Comparison of ENCODE assay signal across 17 mouse cellular contexts in the genomic region with DNA sequence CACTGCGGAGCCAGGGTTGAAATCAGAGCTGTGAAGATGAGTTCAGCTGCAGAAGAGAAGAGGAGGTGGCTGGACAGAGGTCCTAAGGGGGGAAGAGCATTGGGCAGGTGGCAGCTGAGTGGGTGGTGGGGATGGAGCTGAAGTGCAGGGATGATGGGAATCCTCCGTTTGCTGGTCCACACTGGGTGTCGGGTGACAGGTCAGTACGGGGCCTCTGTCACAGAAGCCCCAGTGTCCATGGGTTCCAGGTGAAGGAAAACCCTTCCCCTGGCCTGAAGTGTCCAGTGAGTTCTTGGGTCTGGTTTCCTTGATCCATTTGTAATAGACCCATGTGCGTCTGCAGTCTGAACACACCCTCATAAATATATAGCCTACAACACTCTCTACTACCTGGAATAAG.
"Had no signal": no experiment of that assay in that cellular context is flagged by ENCODE, and none has a peak within 500 bp of the region (broad histone marks: within the 10 kb centered on the region; RNA-seq: fewer than 3 reads in every experiment).

No protein-coding gene starts in this region.

- H3K27ac ChIP-seq: liver, embryonic 12.5 days; liver, embryonic 14.5 days; lung, embryonic 15.5 days; macrophage; midbrain, embryonic 12.5 days; midbrain, embryonic 15.5 days; neural tube, embryonic 13.5 days; stomach, embryonic 15.5 days; stomach, postnatal 0 days had no signal

- H3K4me2 ChIP-seq: liver, embryonic 12.5 days; lung, embryonic 15.5 days; midbrain, embryonic 12.5 days; midbrain, embryonic 15.5 days; neural tube, embryonic 13.5 days; stomach, embryonic 15.5 days had no signal

- DNase-seq: lung, adult 2 months; lung, postnatal 14 days; right cerebral cortex, postnatal 14 days; thymus, adult 2 months; thymus, postnatal 25 days; thymus, postnatal 4 days had no signal

- H3K36me3 ChIP-seq: liver, embryonic 12.5 days; lung, embryonic 15.5 days; midbrain, embryonic 12.5 days; midbrain, embryonic 15.5 days; neural tube, embryonic 13.5 days; stomach, embryonic 15.5 days had no signal

- H3K9ac ChIP-seq: liver, embryonic 12.5 days; liver, embryonic 14.5 days; lung, embryonic 15.5 days; midbrain, embryonic 12.5 days; midbrain, embryonic 15.5 days; neural tube, embryonic 13.5 days; stomach, embryonic 15.5 days had no signal

- ATAC-seq: liver, embryonic 12.5 days; lung, postnatal 0 days had no signal

- H3K27me3 ChIP-seq: midbrain, embryonic 15.5 days; neural tube, embryonic 13.5 days; stomach, embryonic 15.5 days had no signal

- H3K9me3 ChIP-seq: liver, embryonic 12.5 days; lung, embryonic 15.5 days; megakaryocyte, embryonic 14.5 days; midbrain, embryonic 12.5 days; midbrain, embryonic 15.5 days; neural tube, embryonic 13.5 days; stomach, embryonic 15.5 days had no signal

- H3K4me3 ChIP-seq: liver, embryonic 12.5 days; lung, embryonic 15.5 days; megakaryocyte, embryonic 14.5 days; midbrain, embryonic 12.5 days; midbrain, embryonic 15.5 days; neural tube, embryonic 13.5 days; stomach, embryonic 15.5 days had no signal
